Mouse (Mus musculus) kidney, adult 18-20 months (tissue): ENCODE data around the gene Il10rb.
"Not testable (repeated sequence)": the region's sequence is repeated elsewhere in the genome, so short reads cannot be mapped to it uniquely, and the experiment has no call there.

Source experiments
- DNase-seq: peaks from one replicate; pipeline ENCODE4 v3.0.0; 2021

Il10rb gene

GRCm38 (mm10) chr16:91418531-91418930, 12.6 kb downstream of the Il10rb start:
- peak; percentile 42 for DNase-seq

- DNase-seq = no peak
Observed at GRCm38 (mm10) chr16:91425816-91426215, 19.9 kb downstream of the Il10rb start.

DNA sequence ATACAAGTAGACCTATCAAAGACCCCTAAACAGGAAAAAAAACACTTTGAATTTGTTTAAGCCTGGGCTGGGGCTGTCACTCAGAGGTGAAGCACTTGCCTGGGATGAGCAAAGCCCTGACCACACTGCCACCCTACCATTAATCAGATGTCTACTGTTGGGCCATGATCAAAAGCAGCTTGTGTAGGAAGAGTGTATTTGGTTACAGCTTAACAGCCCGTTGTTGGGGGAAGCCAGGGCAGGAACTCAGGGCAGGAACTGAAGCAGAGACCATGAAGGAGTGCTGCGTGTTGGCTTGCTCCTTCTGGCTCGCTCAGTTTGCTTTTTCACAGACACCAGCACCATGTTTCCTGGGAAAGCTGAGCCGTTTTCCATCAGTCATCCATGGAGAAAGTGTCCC, 20.6 kb downstream of the Il10rb start:
- DNase-seq = no peak

- no peak for DNase-seq
Observed at GRCm38 (mm10) chr16:91427461-91427860, 21.5 kb downstream of the Il10rb start.

DNA sequence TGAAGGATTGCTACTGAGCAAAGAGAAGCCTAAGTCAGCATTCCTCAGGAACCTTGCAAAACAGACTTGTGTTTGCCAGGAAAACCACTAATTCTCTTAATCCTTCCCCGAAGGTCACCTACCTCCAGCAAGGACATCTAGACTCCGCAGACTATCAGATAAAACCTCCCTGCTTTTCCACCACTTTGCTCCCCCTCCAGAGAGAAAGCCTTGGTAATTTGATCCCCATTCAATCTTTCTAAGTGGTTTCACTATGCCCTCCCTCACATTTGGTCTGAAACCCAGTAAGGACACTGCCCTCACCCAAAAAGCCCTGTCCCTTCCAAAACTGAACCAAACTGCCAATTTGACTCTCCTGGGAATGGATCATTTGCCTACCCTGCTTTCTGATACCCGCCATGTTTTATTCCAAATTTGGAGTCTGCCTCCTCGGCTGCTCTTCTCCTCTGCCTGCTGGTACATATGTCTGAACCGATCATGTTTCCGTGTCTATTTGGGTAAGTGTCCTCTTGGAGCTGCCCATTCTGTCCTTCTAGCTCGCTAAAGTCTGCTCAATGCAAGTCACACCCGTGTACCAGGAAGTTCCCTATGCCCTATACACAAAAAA, 22.4 kb downstream of the Il10rb start:
- DNase-seq = no peak

- DNase-seq = no peak
Observed at GRCm38 (mm10) chr16:91432720-91433328, 26.9 kb downstream of the Il10rb start.

DNA sequence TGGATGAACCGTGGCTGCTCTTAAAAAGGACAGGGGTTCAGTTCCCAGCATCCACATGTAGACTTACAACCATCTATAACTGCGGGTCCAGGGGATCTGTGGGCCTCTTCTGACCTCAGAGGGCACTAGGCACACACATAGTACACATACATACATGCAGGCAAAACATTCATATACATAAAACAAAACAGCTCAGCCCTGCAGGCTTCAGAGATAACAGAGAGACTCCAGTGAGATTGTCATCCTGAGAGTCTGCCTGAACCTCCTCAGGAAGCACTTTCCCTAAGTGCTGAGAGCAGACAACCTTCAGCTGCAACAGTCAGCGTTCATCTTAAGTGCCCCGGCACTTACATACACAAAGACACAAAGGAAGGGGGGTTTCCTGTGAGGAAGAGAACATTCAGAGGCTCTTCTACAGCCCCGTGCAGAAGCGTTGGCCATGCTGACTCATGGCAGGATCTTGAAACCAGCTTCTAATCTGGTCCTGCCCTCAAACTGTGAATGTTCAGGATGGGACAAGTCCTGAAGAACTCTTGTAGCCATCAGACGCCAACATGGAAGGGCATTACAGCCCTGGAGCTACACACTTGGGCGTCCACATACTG, 27.5 kb downstream of the Il10rb start:
- DNase-seq = no peak

- DNase-seq = no peak
Observed at GRCm38 (mm10) chr16:91434119-91434518, 28.2 kb downstream of the Il10rb start.

- DNase-seq = no peak
Observed at GRCm38 (mm10) chr16:91438081-91438480, 32.1 kb downstream of the Il10rb start.

DNA sequence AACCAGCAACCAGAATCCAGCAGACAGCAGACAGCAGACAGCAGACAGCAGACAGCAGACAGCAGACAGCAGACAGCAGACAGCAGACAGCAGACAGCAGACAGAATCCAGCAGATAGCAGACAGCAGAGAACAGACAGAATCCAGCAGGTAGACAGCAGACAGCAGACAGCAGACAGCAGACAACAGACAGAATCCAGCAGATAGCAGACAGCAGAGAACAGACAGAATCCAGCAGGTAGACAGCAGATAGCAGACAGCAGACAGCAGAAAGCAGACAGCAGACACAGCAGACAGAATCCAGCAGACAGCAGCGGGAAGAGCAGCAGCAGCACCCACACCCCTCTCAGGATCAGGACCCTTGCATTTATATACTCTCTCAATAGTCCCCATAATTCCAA, 32.6 kb downstream of the Il10rb start:
- DNase-seq = not testable (repeated sequence)

DNA sequence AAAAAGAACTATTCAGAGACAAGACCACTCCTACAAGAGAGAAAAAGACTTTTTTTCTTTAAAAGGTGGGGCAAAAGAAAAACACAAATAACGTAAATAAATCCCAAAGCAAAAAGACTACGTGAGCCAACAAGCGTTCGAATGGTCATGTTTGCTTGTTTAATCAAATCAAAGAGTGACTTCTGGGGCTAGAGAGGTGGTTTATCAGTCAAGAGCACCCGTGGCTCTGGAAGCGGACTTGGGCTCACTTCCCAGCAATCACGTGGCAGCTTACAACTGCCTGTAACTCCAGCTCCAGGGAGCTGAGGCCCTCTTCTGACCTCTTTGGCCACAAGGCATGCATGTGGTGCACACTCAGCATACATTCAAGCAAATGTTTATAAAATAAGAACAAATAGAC, 35.4 kb downstream of the Il10rb start:
- peak; percentile 78 for DNase-seq

DNA sequence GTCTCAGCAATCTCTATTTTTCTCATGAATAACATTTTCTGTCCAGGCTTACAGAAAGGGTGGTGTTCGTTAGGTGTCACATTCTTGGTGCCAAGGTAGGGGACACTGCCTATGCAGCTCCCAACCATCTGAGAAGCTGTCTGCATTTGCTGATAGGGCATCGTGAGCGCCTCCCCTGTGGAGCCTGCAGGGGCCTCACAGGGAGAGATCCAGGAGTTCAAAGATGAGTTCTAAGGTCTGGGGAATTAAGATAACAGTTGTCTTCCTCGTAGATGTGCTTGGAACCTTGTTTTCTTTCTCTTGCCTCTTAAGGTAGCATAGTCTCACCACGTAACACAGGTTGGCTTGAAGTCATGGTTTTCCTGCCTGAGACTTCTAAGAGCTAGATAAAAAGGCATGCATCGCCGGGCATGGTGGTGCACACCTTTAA, 35.9 kb downstream of the Il10rb start:
- DNase-seq = no peak

DNA sequence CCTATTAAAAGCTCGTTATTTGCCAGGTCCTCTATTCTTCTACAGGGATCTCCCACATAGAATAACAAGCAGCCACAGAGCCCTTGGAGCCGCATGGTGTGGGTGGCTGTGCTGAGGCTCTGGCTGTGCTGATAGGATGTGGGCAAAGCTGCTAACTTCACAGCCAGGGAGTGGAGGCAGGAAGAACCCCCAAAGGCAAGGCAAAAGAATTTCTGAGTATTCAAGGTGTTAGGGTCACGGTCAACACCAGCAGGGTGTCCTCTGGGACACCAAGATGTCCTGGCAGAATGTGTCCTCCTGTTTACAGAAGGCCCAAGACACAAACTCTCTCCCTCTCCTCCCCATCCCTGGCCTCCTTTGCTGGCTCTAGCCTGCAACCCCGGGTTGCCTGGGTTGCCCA, 36.5 kb downstream of the Il10rb start:
- no peak for DNase-seq

GRCm38 (mm10) chr16:91443211-91443611, 37.2 kb downstream of the Il10rb start:
- DNase-seq = no peak

DNA sequence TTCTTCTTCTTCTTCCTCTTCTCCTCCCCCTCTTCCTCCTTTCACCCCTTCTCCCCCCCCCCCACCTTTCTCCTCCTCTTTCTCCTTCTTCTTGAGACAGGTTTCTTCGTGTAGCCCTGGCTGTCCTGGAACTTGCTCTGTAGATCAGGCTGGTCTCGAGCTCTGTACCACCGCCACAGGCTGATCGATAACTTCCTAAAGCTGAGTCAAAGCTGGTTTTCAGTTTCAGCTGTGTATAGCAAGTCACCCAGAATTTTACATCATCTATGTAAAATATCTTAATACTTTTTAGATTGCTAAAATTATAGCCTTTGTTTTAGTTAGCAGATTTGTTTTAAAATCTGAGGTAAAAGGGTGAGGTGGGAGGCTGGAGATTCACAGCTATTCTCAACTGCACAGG, 38.9 kb downstream of the Il10rb start:
- no peak for DNase-seq

DNA sequence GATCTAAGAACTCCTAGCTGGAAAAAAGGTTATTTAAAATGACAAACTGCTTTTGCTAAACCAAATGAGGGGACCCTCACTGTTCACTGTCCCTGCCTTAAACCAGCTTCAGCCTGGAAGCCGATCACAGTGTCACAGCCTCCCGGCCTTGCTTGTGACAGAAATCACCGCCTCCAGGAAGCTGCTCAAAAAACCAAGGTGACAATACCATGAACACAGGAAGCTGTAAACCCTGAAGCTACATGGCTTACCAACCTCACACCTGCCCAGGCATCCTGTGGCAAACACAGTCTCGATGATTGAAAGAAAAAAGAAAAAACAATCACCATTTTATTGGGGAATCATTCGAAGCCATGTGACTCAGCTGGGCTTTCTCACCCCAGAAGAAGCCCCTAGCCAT, 39.6 kb downstream of the Il10rb start:
- no peak for DNase-seq

GRCm38 (mm10) chr16:91446778-91447511, 41.0 kb downstream of the Il10rb start:
- DNase-seq = no peak

GRCm38 (mm10) chr16:91447512-91447900, 41.5 kb downstream of the Il10rb start:
- DNase-seq = peak; percentile 55

DNA sequence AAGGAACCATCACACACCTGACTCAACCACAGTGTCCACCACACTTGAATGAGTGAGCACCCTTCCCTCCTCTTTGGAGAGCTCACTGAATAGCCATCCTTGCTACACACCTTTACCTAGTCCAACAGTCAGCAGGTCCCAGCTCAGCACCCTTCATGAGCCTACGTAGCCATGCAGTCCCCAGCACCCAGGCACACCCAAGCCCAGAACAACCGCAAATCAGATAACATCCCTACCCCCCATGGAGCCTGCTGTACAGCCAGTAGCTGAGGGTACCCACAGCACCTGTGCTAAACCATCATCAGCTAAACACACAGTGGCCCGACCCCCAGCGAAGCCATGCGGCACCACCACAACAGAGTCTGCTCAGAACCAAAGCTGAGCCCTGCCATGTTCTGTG, 42.1 kb downstream of the Il10rb start:
- DNase-seq = no peak

DNA sequence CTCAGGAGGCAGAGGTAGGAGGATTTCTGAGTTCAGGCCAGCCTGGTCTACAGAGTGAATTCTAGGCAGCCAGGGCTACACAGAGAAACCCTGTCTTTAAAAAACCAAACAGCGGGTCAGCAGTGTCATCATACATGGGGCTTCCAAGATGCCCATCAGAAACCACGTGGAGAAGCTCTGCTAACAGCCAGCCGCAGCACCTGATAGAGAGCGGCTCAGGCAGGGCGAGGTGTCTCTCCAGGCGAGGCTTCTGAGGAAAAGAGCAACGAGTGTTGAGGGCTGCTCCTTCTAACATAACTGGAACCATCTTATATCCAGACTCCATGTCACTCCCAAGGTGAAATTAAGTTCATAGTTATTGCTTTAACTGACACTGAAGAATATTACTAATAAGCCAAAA, 42.9 kb downstream of the Il10rb start:
- no peak for DNase-seq

- no peak for DNase-seq
Observed at GRCm38 (mm10) chr16:91450137-91451064, 44.4 kb downstream of the Il10rb start.

DNA sequence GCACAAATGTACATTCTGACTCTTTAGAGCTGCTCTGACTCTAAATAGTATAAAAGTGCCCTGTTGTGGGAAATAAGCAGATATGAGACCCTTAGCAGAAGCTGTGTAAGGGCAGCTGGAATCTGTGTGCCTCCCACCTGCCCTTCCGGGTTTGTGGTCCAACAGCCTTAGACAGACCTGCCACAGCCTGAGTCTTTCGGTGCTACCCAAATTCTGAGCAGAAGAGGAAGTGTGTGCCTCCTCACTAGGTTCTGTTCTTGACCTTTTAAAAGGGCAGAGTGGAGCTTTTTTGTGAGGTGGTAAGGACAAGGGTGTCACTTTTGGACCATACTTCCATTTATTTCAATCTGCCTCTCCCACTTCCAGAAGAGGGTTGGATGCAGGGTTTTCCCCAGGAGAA, 46.0 kb downstream of the Il10rb start:
- no peak for DNase-seq

GRCm38 (mm10) chr16:91452363-91452896, 46.5 kb downstream of the Il10rb start:
- DNase-seq = no peak
